ENCODE assay signal across 8 mouse cellular contexts in the genomic region with DNA sequence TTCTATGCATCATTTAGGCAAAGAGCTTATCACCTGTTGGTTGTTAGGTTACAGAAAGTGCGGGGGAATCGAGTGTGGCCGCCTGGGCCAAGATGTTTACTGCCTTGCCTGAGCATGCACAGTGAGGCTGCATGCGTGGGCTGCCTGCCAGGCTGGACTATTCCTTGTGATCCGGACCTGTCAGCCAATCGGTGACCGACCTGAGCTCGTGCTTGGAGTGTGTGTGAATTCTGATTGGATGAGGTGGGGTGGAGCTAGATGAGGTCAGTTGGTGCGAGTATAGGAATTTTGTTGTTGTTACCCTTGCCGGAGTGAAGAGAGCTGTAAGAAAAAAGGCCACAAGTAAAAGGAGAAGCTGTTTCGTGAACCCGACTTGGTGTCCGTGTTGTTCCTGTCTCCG.
DNase-seq lines count a peak whose midpoint lies in the region; ATAC-seq and TF ChIP-seq lines count a peak whose summit lies in the region.
"Not testable (repeated sequence)": the region's sequence is repeated elsewhere in the genome, so short reads cannot be mapped to it uniquely, and the experiment has no call there.

No protein-coding gene starts in this region.

- H3K79me3 ChIP-seq in C2C12 (ENCODE audit: low read depth) = not testable (repeated sequence)

- not testable (repeated sequence) for TF ChIP-seq CTCF in C2C12 (IDR thresholded peaks at IDR 0.05; ENCODE audit: control insufficient read depth, insufficient read depth, insufficient read length); lung, embryonic 14.5 days (IDR thresholded peaks at IDR 0.05; ENCODE audit: low read depth); thymus, adult 2 months (IDR thresholded peaks at IDR 0.05; ENCODE audit: borderline replicate concordance, control insufficient read depth, extremely low read depth, insufficient read depth, low read length, poor library complexity)

- 74% methylated on average over 14 of the region's 14 CpGs for WGBS in limb, embryonic 13.5 days
- 79% methylated on average over 14 of the region's 14 CpGs for WGBS in lung, embryonic 14.5 days
- WGBS in thymus, adult 2 months = 91% methylated on average over 14 of the region's 14 CpGs

- not testable (repeated sequence) for TF ChIP-seq POLR2A in thymus, adult 2 months (IDR thresholded peaks at IDR 0.05; ENCODE audit: control insufficient read depth, extremely low read depth, insufficient read depth, low read length, poor library complexity)

- not testable (repeated sequence) for H3K36me3 ChIP-seq in C2C12 (ENCODE audit: control insufficient read depth, insufficient read depth); limb, embryonic 13.5 days; lung, embryonic 14.5 days (ENCODE audit: insufficient read depth); thymus, adult 2 months (ENCODE audit: control insufficient read depth, insufficient read depth, low read length)

- not testable (repeated sequence) for H3K79me2 ChIP-seq in C2C12 (ENCODE audit: control insufficient read depth, insufficient read depth)

- H3K9ac ChIP-seq in limb, embryonic 13.5 days; lung, embryonic 14.5 days: not testable (repeated sequence)

- not testable (repeated sequence) for H3K27ac ChIP-seq in limb, embryonic 13.5 days; lung, embryonic 14.5 days (ENCODE audit: low read depth)
- peak overlapping the region; percentile 39; the same call in 1 of the 2 replicates for H3K27ac ChIP-seq in thymus, adult 2 months (ENCODE audit: control insufficient read depth, insufficient read depth, low read length)

- not testable (repeated sequence) for H3K9me3 ChIP-seq in limb, embryonic 13.5 days; lung, embryonic 14.5 days (ENCODE audit: low read depth, low read length)

- peak; percentile 65 for DNase-seq in R1 (ENCODE audit: low read depth, low spot score)
- peak; percentile 9 for DNase-seq in fibroblast of lung, adult 2 months (ENCODE audit: low read depth)
- DNase-seq in gonadal fat pad, adult 2 months (ENCODE audit: low read depth) = peak; percentile 5
- peak; percentile 30 for DNase-seq in lung, embryonic 14.5 days
- peak; percentile 23 for DNase-seq in skeletal muscle tissue, adult 2 months (ENCODE audit: low read depth, low spot score)
- not testable (repeated sequence) for DNase-seq in thymus, adult 2 months

- peak overlapping the region; percentile 37; the same call in 1 of the 2 replicates for H3K4me2 ChIP-seq in limb, embryonic 13.5 days (replicated peaks)
- H3K4me2 ChIP-seq in lung, embryonic 14.5 days = not testable (repeated sequence)

- ATAC-seq in limb, embryonic 13.5 days (ENCODE audit: low FRiP score, low read depth) = not testable (repeated sequence)
- peak; percentile 31; the same call in 1 of the 2 replicates for ATAC-seq in lung, embryonic 14.5 days (ENCODE audit: insufficient read depth)

- H3K4me1 ChIP-seq in limb, embryonic 13.5 days; lung, embryonic 14.5 days (ENCODE audit: insufficient read depth); thymus, adult 2 months (replicated peaks; ENCODE audit: control insufficient read depth, insufficient read depth, low read length): not testable (repeated sequence)

- H3ac ChIP-seq in C2C12 (ENCODE audit: control insufficient read depth, insufficient read length, low read depth) = not testable (repeated sequence)

- not testable (repeated sequence) for H3K27me3 ChIP-seq in C2C12 (ENCODE audit: control insufficient read depth, insufficient read depth, insufficient read length); limb, embryonic 13.5 days; lung, embryonic 14.5 days (ENCODE audit: insufficient read depth, low read length); thymus, adult 2 months (ENCODE audit: control insufficient read depth, insufficient read depth, low read length)

- peak overlapping the region; percentile 26 for H3K4me3 ChIP-seq in C2C12 (ENCODE audit: insufficient read depth, poor library complexity, severe bottlenecking)
- H3K4me3 ChIP-seq in limb, embryonic 13.5 days = peak overlapping the region; percentile 22
- H3K4me3 ChIP-seq in lung, embryonic 14.5 days (ENCODE audit: low read depth, low read length); thymus, adult 2 months (ENCODE audit: control insufficient read depth, insufficient read depth, low read length): not testable (repeated sequence)
